Mouse (Mus musculus): ENCODE results near the gene Trdmt1. TPM values are rescaled to one million over a fixed set of nuclear protein-coding genes. Genes with fewer than 3 reads are reported as not detected.

Trdmt1 gene
- polyA plus RNA-seq, 1 experiment = 9.8 TPM

DNA sequence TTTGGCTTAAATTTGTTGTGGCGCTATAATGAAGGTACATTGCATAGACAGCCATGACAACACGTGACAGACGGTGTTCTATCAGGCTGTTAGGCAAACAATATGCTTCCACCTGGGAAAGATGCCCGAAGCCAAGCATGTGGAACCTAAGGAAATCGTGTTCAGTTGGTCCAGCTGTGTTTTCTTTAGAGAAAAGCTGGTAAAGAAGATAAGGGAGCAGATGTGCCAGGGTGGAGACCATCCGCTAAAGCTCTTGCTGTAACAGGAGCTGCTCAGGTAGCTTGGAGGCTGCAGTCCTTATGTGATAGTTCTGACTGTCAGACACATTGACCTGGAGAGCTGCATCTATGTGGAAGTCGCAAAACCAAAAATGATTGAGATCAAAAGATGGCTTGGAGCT, 45.3 kb downstream of the Trdmt1 start:
- no peak for DNase-seq (ENCODE audit: low spot score)

DNA sequence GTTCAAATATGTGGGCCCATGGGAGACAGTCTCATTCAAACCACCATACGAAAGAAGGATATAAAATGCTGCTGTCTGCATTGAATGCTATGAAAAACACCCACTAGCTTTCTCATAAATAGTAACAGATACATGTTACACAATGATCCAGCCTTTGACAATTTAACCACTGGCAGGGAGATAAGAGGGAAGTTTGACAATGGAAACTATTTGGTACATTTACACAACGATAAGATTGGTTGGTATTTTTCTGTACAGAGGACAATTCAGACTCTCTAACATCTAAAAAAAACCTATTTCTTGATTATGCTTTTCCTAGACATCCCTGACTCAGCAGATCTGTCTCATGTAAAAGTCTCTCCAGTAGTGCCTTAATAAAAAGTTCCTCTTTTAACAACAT, 48.4 kb downstream of the Trdmt1 start:
- no peak for DNase-seq (ENCODE audit: low spot score)

DNA sequence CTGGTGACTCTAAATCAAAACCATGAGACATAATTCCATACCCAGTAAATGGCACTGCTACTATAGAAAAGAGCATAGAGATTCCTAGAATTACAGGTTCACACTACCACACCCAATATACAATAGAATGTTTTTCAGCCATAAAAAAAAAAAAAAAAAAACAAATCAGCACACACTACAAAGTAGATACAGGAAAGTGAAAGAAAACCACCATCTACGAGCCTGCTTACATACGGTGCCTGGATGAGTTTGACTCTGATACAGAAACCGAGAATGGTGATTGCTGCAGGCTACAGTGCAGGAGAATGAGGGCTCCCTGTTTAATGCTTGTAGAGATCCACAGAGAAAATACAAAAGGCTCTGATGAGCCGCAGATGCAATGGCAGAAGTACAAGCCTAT, 51.5 kb downstream of the Trdmt1 start:
- no peak for DNase-seq (ENCODE audit: low spot score)

- no peak for DNase-seq (ENCODE audit: low spot score)
Observed at GRCm38 (mm10) chr2:13491734-13492133, 52.7 kb downstream of the Trdmt1 start, which contains the start of gene Cubn. TSS of gene Cubn (minus strand) at chr2:13491813.

DNA sequence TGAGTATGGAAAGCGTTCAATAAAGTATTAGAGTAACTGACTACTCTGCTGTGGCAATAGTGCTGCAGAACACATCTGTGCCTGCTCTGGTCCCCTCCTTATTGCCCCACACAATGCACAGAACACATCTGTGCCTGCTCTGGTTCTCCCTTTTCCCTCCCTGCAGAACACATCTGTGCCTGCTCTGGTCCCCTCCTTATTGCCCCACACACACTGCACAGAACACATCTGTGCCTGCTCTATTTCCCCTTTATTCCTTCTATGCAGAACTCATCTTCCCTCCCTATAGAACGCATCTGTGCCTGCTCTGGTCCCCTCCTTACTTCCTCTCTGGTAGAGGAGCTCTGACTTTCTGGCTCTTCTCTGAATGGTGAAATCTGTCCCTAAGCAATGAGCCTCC, 54.0 kb downstream of the Trdmt1 start:
- no peak for DNase-seq (ENCODE audit: low spot score)

DNA sequence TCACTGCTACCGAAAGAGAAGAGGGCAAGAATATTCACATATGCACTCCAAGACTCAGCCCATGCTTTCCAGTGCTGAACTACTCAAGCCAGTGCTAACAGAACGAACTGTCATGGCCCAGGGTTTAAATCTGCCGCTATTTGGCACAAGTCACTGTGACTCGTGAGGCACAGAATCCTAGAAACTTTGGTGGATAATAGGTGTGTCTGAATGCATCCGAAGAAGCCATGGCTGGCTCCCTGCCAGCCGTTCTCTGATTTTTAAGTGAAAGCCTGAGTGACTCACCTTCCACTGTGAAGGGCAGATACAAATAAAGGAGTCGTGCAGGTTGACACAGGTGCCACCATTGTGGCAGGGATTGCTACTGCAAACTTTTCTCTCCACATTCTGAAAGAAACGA, 58.0 kb downstream of the Trdmt1 start:
- DNase-seq (ENCODE audit: low spot score) = no peak

- DNase-seq (ENCODE audit: low spot score) = no peak
Observed at GRCm38 (mm10) chr2:13484566-13484965, 59.9 kb downstream of the Trdmt1 start.

DNA sequence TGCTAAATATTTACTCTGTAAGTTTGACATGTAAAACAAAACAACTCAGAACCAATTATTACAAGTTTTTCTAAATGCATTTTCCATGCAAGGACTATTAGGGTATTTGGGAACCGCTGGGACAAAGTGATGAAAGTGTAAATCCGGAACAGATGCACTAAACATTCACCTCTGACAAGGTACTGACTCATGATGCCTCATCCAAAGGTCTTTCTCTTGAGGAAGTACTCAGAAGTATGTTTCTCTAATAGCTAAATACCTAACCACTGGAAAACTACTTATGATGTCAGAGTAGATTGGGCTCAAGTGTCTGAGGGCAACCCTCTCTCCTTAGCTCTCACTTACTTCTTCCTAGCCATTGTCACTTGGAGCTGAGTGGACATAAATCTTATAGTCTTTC, 63.7 kb downstream of the Trdmt1 start:
- no peak for DNase-seq (ENCODE audit: low spot score)

DNA sequence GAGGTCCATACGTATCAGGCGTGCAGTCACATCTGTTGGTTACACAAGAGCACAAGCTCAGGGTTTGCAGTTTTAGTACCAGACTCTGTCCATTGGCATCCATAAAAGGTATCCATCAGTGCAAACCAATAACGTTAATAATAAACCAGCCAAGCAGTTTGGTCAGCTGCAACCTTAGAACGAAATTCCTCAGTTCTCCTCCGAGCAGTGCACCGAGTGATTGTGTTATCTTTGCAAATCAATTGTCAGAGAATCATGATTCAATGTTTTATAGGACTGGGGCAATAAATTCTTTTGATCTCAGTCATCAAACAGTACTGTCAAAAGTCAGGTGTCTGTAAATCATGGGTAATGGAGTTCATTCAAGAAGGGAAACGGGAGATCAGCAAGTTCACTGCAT, 65.3 kb downstream of the Trdmt1 start:
- DNase-seq (ENCODE audit: low spot score) = no peak

- DNase-seq (ENCODE audit: low spot score) = no peak
Observed at GRCm38 (mm10) chr2:13470108-13470507, 74.4 kb downstream of the Trdmt1 start.

DNA sequence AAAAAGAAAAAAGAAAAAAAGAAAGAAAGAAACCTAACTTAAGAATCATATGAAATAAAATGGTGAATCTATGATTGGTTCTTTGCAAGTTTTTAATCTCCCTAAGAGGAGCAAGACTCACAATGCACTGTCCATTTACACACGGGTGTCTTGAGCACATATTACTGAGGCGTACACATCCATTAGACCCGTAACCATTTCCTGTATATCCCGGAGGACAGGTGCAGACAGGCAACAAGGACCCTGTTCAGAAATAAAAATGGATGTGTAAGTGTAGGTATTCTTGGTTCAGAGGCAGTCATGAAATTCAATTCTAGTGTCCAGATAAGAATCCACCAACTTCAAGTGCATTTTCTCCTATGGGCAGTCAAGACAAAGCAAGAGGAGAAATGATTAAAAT, 74.8 kb downstream of the Trdmt1 start:
- DNase-seq (ENCODE audit: low spot score) = no peak

DNA sequence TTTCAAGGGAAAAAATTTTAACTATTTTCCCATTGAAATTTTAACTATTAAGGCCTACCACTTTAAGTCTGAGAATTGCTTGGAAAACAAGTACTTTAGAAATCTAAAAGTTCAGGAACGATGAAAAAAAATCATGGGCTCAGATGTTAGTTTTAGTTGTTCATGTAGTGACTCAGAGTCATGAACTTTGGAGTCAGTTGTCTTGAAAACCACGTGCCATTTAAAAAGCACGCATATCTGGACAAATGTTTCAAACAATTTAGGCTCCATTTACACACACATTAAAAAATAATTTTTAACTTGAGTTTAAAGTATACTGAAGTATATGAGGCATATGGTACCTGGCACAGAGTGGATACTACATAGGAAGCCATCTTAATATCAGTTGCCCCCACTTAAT, 77.8 kb downstream of the Trdmt1 start:
- DNase-seq (ENCODE audit: low spot score) = no peak

Other genes with a start within 250 kb of the Trdmt1 start
- gene Cubn, start 52.9 kb downstream of the Trdmt1 start, polyA plus RNA-seq (2012; rRNA removed) = 0.07 and 0.09 TPM in 2 replicates
- 971 and 1,095 TPM in 2 replicates for gene Vim, start 29.3 kb upstream of the Trdmt1 start, polyA plus RNA-seq (2012; rRNA removed)
- 15.1 and 15.4 TPM in 2 replicates for gene St8sia6, start 249.4 kb upstream of the Trdmt1 start, polyA plus RNA-seq (2012; rRNA removed)